Mouse (Mus musculus): ENCODE measurements around the gene Socs2. TPM values are rescaled to one million over a fixed set of nuclear protein-coding genes. Genes with fewer than 3 reads are reported as not detected.

Socs2 gene
- polyA plus RNA-seq, 1 experiment from 2014 or later = 52.5 TPM

- Histone ChIP-seq H3K27me3 (ENCODE audit: control insufficient read depth, insufficient read depth, low read length) (no peaks in the 10 kb centered on the region), H3K9ac (ENCODE audit: low read length) (no peak overlapping the region), H3K4me1 (replicated peaks; ENCODE audit: control insufficient read depth, insufficient read depth, low read length) (no peaks in the 10 kb centered on the region), H3K4me3 (ENCODE audit: low read depth, low read length) (no peak overlapping the region), H3K9me3 (ENCODE audit: control insufficient read depth, low read length) (no peaks in the 10 kb centered on the region), H3K36me3 (ENCODE audit: control insufficient read depth, insufficient read depth, low read length) (no peaks in the 10 kb centered on the region), H3K4me2 (ENCODE audit: low read depth, low read length, severe bottlenecking) (no peak overlapping the region), H3K27ac (ENCODE audit: low read depth, low read length) (no peak overlapping the region)
- ATAC-seq (replicated peaks; ENCODE audit: low FRiP score) (no peak), DNase-seq (ENCODE audit: low spot score) (no peak)
- WGBS = 70% methylated on average over 7 of the region's 7 CpGs
Observed at GRCm38 (mm10) chr10:95356711-95357110, 60.3 kb downstream of the Socs2 start.

DNA sequence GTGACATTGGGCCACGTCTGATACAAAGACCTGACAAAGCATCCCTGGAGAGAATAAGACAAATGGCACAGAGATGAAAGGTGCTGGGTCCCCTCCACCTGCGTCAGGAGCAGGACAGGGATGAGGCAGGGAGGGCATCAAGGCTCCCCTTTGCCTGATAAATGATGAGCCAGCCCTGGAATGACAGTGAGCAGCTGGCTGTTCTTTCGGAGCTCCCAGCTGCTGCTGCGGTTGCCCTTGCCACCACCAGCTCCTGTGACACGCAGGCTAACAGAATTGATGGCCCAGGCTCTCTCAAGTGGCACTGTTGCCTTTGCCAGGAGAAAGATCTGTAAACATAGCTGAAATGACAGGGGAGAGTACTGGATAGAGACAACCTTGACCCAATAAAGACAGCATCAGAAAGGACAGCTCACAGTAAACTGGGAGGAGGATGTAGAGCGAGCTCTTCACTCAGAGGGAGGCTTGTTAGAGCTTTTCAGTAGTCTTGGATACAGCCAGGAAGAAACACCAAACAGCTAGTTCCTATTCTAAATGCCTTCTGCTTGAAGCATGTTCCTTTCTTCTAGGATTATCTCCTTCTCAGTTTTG is 61.2 kb downstream of the Socs2 start:
- no peaks in the 10 kb centered on the region for H3K9me3 ChIP-seq (ENCODE audit: control insufficient read depth, low read length)
- no peak overlapping the region for H3K4me2 ChIP-seq (ENCODE audit: low read depth, low read length, severe bottlenecking)
- no peak overlapping the region for H3K4me3 ChIP-seq (ENCODE audit: low read depth, low read length)
- DNase-seq (ENCODE audit: low spot score) (no peak), ATAC-seq (replicated peaks; ENCODE audit: low FRiP score) (no peak)
- 52% methylated on average over 6 of the region's 6 CpGs for whole genome bisulfite sequencing
- no peak overlapping the region for H3K9ac ChIP-seq (ENCODE audit: low read length)
- no peaks in the 10 kb centered on the region for H3K27me3 ChIP-seq (ENCODE audit: control insufficient read depth, insufficient read depth, low read length)
- no peaks in the 10 kb centered on the region for H3K36me3 ChIP-seq (ENCODE audit: control insufficient read depth, insufficient read depth, low read length)
- no peak overlapping the region for H3K27ac ChIP-seq (ENCODE audit: low read depth, low read length)
- no peaks in the 10 kb centered on the region for H3K4me1 ChIP-seq (replicated peaks; ENCODE audit: control insufficient read depth, insufficient read depth, low read length)

- H3K27me3 ChIP-seq (ENCODE audit: control insufficient read depth, insufficient read depth, low read length) = no peaks in the 10 kb centered on the region
- H3K36me3 ChIP-seq (ENCODE audit: control insufficient read depth, insufficient read depth, low read length) = no peaks in the 10 kb centered on the region
- H3K4me2 ChIP-seq (ENCODE audit: low read depth, low read length, severe bottlenecking) = no peak overlapping the region
- ATAC-seq (replicated peaks; ENCODE audit: low FRiP score) = no peak
- no peak overlapping the region for H3K4me3 ChIP-seq (ENCODE audit: low read depth, low read length)
- no peaks in the 10 kb centered on the region for H3K4me1 ChIP-seq (replicated peaks; ENCODE audit: control insufficient read depth, insufficient read depth, low read length)
- no peak overlapping the region for H3K9ac ChIP-seq (ENCODE audit: low read length)
- H3K9me3 ChIP-seq (ENCODE audit: control insufficient read depth, low read length) = no peaks in the 10 kb centered on the region
- no peak overlapping the region for H3K27ac ChIP-seq (ENCODE audit: low read depth, low read length)
- DNase-seq (ENCODE audit: low spot score) = no peak
Observed at GRCm38 (mm10) chr10:95354673-95355072, 62.3 kb downstream of the Socs2 start.

- H3K27ac ChIP-seq (ENCODE audit: low read depth, low read length) = no peak overlapping the region
Observed at GRCm38 (mm10) chr10:95354047-95354446, 62.9 kb downstream of the Socs2 start.

GRCm38 (mm10) chr10:95348457-95348856 is 68.5 kb downstream of the Socs2 start:
- H3K9ac ChIP-seq (ENCODE audit: low read length) = no peak overlapping the region
- H3K4me1 ChIP-seq (replicated peaks; ENCODE audit: control insufficient read depth, insufficient read depth, low read length) = no peaks in the 10 kb centered on the region
- DNase-seq (ENCODE audit: low spot score) = no peak
- WGBS = 86% methylated on average over 3 of the region's 3 CpGs
- ATAC-seq (replicated peaks; ENCODE audit: low FRiP score) = no peak
- H3K9me3 ChIP-seq (ENCODE audit: control insufficient read depth, low read length) = no peaks in the 10 kb centered on the region
- H3K4me2 ChIP-seq (ENCODE audit: low read depth, low read length, severe bottlenecking) = no peak overlapping the region
- H3K4me3 ChIP-seq (ENCODE audit: low read depth, low read length) = no peak overlapping the region
- H3K27ac ChIP-seq (ENCODE audit: low read depth, low read length) = no peak overlapping the region
- H3K27me3 ChIP-seq (ENCODE audit: control insufficient read depth, insufficient read depth, low read length) = no peaks in the 10 kb centered on the region
- H3K36me3 ChIP-seq (ENCODE audit: control insufficient read depth, insufficient read depth, low read length) = no peaks in the 10 kb centered on the region

More at GRCm38 (mm10) chr10:95354047-95354446, 62.9 kb downstream of the Socs2 start:
- Histone ChIP-seq H3K9ac (ENCODE audit: low read length) (no peak overlapping the region), H3K36me3 (ENCODE audit: control insufficient read depth, insufficient read depth, low read length) (no peaks in the 10 kb centered on the region), H3K27me3 (ENCODE audit: control insufficient read depth, insufficient read depth, low read length) (no peaks in the 10 kb centered on the region), H3K4me1 (replicated peaks; ENCODE audit: control insufficient read depth, insufficient read depth, low read length) (no peaks in the 10 kb centered on the region), H3K9me3 (ENCODE audit: control insufficient read depth, low read length) (no peaks in the 10 kb centered on the region), H3K4me3 (ENCODE audit: low read depth, low read length) (no peak overlapping the region), H3K4me2 (ENCODE audit: low read depth, low read length, severe bottlenecking) (no peak overlapping the region)
- WGBS = 62% methylated on average over 6 of the region's 6 CpGs
- no peak for ATAC-seq (replicated peaks; ENCODE audit: low FRiP score)
- DNase-seq (ENCODE audit: low spot score) = no peak

DNA sequence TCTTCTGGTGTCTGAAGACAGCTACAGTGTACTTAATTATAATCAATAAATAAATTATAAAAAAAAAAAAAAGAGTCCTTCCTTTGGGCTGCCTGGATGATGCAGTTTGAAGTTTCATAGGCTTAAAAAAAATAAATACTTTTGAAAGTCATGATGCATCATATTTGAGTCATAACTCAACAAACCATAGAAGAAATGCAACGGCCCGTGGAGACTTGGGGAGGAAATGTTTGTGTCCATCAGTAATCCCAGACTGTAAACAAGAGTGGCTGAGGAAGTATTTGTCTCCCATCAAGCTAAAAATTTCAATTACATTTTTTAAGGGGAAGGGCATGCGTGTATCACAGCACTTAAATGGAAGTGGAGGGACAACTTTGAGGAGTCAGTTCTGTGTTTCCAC is 69.2 kb downstream of the Socs2 start:
- no peaks in the 10 kb centered on the region for H3K4me1 ChIP-seq (replicated peaks; ENCODE audit: control insufficient read depth, insufficient read depth, low read length)
- no peaks in the 10 kb centered on the region for H3K27me3 ChIP-seq (ENCODE audit: control insufficient read depth, insufficient read depth, low read length)
- no peaks in the 10 kb centered on the region for H3K36me3 ChIP-seq (ENCODE audit: control insufficient read depth, insufficient read depth, low read length)
- H3K9me3 ChIP-seq (ENCODE audit: control insufficient read depth, low read length) = no peaks in the 10 kb centered on the region
- DNase-seq (ENCODE audit: low spot score) (no peak), ATAC-seq (replicated peaks; ENCODE audit: low FRiP score) (no peak)
- no peak overlapping the region for H3K9ac ChIP-seq (ENCODE audit: low read length)
- 96% methylated on average over 3 of the region's 3 CpGs for WGBS
- no peak overlapping the region for H3K4me3 ChIP-seq (ENCODE audit: low read depth, low read length)
- no peak overlapping the region for H3K27ac ChIP-seq (ENCODE audit: low read depth, low read length)
- no peak overlapping the region for H3K4me2 ChIP-seq (ENCODE audit: low read depth, low read length, severe bottlenecking)

DNA sequence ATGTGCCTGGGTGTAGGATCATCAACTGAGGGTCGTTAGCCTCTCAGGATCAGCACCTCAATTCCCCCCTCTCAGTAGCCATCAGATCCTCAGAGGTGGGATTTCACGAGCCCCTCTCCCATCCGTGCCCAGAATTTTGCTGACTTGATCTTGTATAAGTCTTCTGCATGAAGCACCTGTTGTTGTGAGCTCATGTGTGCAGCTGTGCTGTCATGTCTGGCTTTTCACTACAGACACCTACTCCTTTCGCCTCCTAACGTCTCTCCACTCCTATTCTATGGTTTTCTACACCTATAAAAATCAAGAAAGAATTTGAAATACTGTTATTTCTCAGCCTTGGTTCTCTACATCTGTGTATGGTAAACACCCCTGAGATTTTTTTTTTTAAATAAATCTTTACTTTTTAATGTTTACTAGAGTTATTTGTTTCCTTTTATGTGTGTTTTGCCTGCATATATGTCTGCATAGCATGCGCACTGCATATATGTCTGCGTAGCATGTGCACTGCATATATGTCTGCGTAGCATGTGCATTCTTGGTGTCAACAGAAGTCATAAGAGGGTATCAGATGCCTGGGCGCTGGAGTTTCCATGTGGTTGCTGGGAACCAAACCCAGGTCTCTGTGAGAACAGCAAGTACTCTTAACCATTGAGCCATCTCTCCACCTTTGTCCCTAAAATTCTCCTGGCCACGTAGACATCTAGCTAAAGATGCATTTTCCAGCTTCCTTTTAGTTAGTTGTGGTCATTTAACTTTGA is 74.0 kb downstream of the Socs2 start:
- Histone ChIP-seq H3K4me3 (ENCODE audit: low read depth, low read length) (no peak overlapping the region), H3K4me1 (replicated peaks; ENCODE audit: control insufficient read depth, insufficient read depth, low read length) (no peaks in the 10 kb centered on the region), H3K27me3 (ENCODE audit: control insufficient read depth, insufficient read depth, low read length) (no peaks in the 10 kb centered on the region), H3K9me3 (ENCODE audit: control insufficient read depth, low read length) (no peaks in the 10 kb centered on the region), H3K36me3 (ENCODE audit: control insufficient read depth, insufficient read depth, low read length) (no peaks in the 10 kb centered on the region), H3K4me2 (ENCODE audit: low read depth, low read length, severe bottlenecking) (no peak overlapping the region), H3K9ac (ENCODE audit: low read length) (no peak overlapping the region), H3K27ac (ENCODE audit: low read depth, low read length) (no peak overlapping the region)
- DNase-seq (ENCODE audit: low spot score) (no peak), ATAC-seq (replicated peaks; ENCODE audit: low FRiP score) (no peak)
- 88% methylated on average over 10 of the region's 10 CpGs for WGBS

GRCm38 (mm10) chr10:95340676-95341075 is 76.3 kb downstream of the Socs2 start:
- 84% methylated on average over 4 of the region's 4 CpGs for WGBS
- Histone ChIP-seq H3K9me3 (ENCODE audit: control insufficient read depth, low read length) (no peaks in the 10 kb centered on the region), H3K4me3 (ENCODE audit: low read depth, low read length) (no peak overlapping the region), H3K4me2 (ENCODE audit: low read depth, low read length, severe bottlenecking) (no peak overlapping the region), H3K27me3 (ENCODE audit: control insufficient read depth, insufficient read depth, low read length) (no peaks in the 10 kb centered on the region), H3K27ac (ENCODE audit: low read depth, low read length) (no peak overlapping the region), H3K36me3 (ENCODE audit: control insufficient read depth, insufficient read depth, low read length) (no peaks in the 10 kb centered on the region), H3K4me1 (replicated peaks; ENCODE audit: control insufficient read depth, insufficient read depth, low read length) (0 out of 2 replicates have a peak, but pooled peaks cover 3% of the 10 kb centered on the region), H3K9ac (ENCODE audit: low read length) (no peak overlapping the region)
- no peak for DNase-seq (ENCODE audit: low spot score)
- ATAC-seq (replicated peaks; ENCODE audit: low FRiP score) = no peak

DNA sequence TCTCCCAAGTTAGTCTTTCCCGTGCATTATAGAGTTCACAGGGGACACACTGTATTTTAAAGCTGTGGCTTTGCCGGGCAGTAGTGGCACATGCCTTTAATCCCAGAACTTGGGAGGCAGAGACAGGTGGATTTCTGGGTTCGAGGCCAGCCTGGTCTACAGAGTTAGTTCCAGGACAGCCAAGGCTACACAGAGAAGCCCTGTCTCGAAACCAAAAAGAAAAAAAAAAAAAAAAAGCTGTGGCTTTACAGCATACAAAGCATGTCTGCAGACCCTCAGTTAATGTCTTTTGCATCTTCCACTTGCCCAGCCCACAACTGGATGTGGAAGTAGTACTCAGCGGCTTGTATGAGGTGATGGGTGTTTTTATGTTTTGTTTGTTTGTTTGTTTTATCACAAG is 79.4 kb downstream of the Socs2 start:
- Histone ChIP-seq H3K4me3 (ENCODE audit: low read depth, low read length) (no peak overlapping the region), H3K9ac (ENCODE audit: low read length) (no peak overlapping the region), H3K27me3 (ENCODE audit: control insufficient read depth, insufficient read depth, low read length) (no peaks in the 10 kb centered on the region), H3K27ac (ENCODE audit: low read depth, low read length) (no peak overlapping the region), H3K9me3 (ENCODE audit: control insufficient read depth, low read length) (no peaks in the 10 kb centered on the region), H3K36me3 (ENCODE audit: control insufficient read depth, insufficient read depth, low read length) (no peaks in the 10 kb centered on the region), H3K4me1 (replicated peaks; ENCODE audit: control insufficient read depth, insufficient read depth, low read length) (0 out of 2 replicates have a peak, but pooled peaks cover 3% of the 10 kb centered on the region), H3K4me2 (ENCODE audit: low read depth, low read length, severe bottlenecking) (no peak overlapping the region)
- 81% methylated on average over 5 of the region's 5 CpGs for WGBS
- DNase-seq (ENCODE audit: low spot score) (no peak), ATAC-seq (replicated peaks; ENCODE audit: low FRiP score) (no peak)
